Mouse (Mus musculus) cerebellum, adult 2 months (tissue): ENCODE data around the gene Olfr1390. TPM values are rescaled to one million over a fixed set of nuclear protein-coding genes. Genes with fewer than 3 reads are reported as not detected.
"Not testable (repeated sequence)": the region's sequence is repeated elsewhere in the genome, so short reads cannot be mapped to it uniquely, and the experiment has no call there.

Source experiments
- DNase-seq, 2 experiments: peaks; one replicate each; pipeline ENCODE4 v3.0.0; 2021
- H3K27ac ChIP-seq: fragments of 200-500 bp; 2 replicates; pipeline ENCODE4 v1.5.1; 2012; ENCODE audit warnings: low read length, control low read depth, inconsistent platforms; ENCODE audit not compliant: insufficient read depth
- H3K27me3 ChIP-seq: fragments of 200-500 bp; 2 replicates; pipeline ENCODE4 v1.6.1; 2012; ENCODE audit warnings: inconsistent platforms, mild to moderate bottlenecking, low read length, moderate library complexity; ENCODE audit not compliant: control insufficient read depth, insufficient read depth
- H3K4me1 ChIP-seq: fragments of 200-500 bp; 2 replicates; pipeline ENCODE4 v1.6.1; 2011; ENCODE audit warnings: low read length; ENCODE audit not compliant: control insufficient read depth, insufficient read depth
- H3K4me3 ChIP-seq: fragments of 200-500 bp; replicated peaks from 2 replicates; pipeline ENCODE3; 2011; ENCODE audit warnings: mild to moderate bottlenecking, low read depth, low read length, control low read depth; ENCODE audit not compliant: insufficient read depth
- CTCF ChIP-seq: fragments of 200-500 bp; IDR thresholded peaks from 2 replicates; pipeline ENCODE4 v1.5.1; 2011; ENCODE audit warnings: low read depth, mild to moderate bottlenecking, control low read depth, low read length, moderate library complexity, borderline replicate concordance; ENCODE audit not compliant: insufficient read depth
- POLR2A ChIP-seq: fragments of 200-500 bp; IDR thresholded peaks from 2 replicates; pipeline ENCODE4 v1.6.1; 2011; ENCODE audit warnings: low read length, control low read depth, borderline replicate concordance; ENCODE audit not compliant: insufficient read depth
- WGBS: fragments of 180-500 bp; shearing (Covaris S2); methylation state at CpG from one replicate; pipeline ENCODE4 v1.1.7; 2018; 5-methylcytosine and 5-hydroxymethylcytosine counted together
- polyA plus RNA-seq: library from polyadenylated mRNA; depleted of rRNA; stranded (reverse); fragments of >200 nt; gene quantifications from 2 replicates; pipeline ENCODE4 v1.2.3, GENCODE M21; 2012; rRNA removed

Gene Olfr1390
- polyA plus RNA-seq, 1 experiment = not detected

- H3K4me1 ChIP-seq = no peaks in the 10 kb centered on the region
- TF ChIP-seq POLR2A (no peak), CTCF (no peak)
- DNase-seq = no peak
- no peak overlapping the region for H3K4me3 ChIP-seq
- no peak overlapping the region for H3K27ac ChIP-seq
- H3K27me3 ChIP-seq = no peaks in the 10 kb centered on the region
Measured at GRCm38 (mm10) chr11:49383133-49383532, 48.1 kb downstream of the Olfr1390 start.

GRCm38 (mm10) chr11:49386118-49386517, 51.1 kb downstream of the Olfr1390 start:
- not testable (repeated sequence) for H3K27ac ChIP-seq, H3K4me3 ChIP-seq, H3K27me3 ChIP-seq, DNase-seq, H3K4me1 ChIP-seq
- 92% methylated on average over 7 of the region's 7 CpGs for WGBS

Other genes starting within 250 kb of the Olfr1390 start
- not detected in 2 replicates for gene Olfr1396, start 220.3 kb upstream of the Olfr1390 start, polyA plus RNA-seq
- gene Olfr1395, start 192.9 kb upstream of the Olfr1390 start, polyA plus RNA-seq = 0.11 TPM in 1 of 2 replicates, not detected in the other
- gene Olfr1394, start 180.8 kb upstream of the Olfr1390 start, polyA plus RNA-seq = not detected in 2 replicates
- 0.11 TPM in 1 of 2 replicates, not detected in the other for gene Btnl9, start 148.0 kb upstream of the Olfr1390 start, polyA plus RNA-seq
- 22.6 and 24.6 TPM in 2 replicates for gene Zfp62, start 131.9 kb upstream of the Olfr1390 start, polyA plus RNA-seq
- gene Mgat1, start 91.0 kb upstream of the Olfr1390 start, polyA plus RNA-seq = 56.4 and 61.2 TPM in 2 replicates
- 0.08 TPM in 1 of 2 replicates, not detected in the other for gene Olfr1393, start 56.9 kb upstream of the Olfr1390 start, polyA plus RNA-seq
- gene Olfr1392, start 49.9 kb upstream of the Olfr1390 start, polyA plus RNA-seq = 0.08 and 0.15 TPM in 2 replicates
- not detected in 2 replicates for gene Olfr10, start 30.4 kb upstream of the Olfr1390 start, polyA plus RNA-seq
- gene Olfr1391, start 12.4 kb upstream of the Olfr1390 start, polyA plus RNA-seq = not detected in 2 replicates
- not detected in 2 replicates for gene Olfr1389, start 87.9 kb downstream of the Olfr1390 start, polyA plus RNA-seq
- gene Olfr1388, start 101.4 kb downstream of the Olfr1390 start, polyA plus RNA-seq = 0.11 and 0.25 TPM in 2 replicates
- gene Olfr1387, start 120.2 kb downstream of the Olfr1390 start, polyA plus RNA-seq = not detected in 2 replicates
- not detected in 2 replicates for gene Olfr1386, start 129.9 kb downstream of the Olfr1390 start, polyA plus RNA-seq
- gene Olfr1385, start 153.9 kb downstream of the Olfr1390 start, polyA plus RNA-seq = 0.03 TPM in 1 of 2 replicates, not detected in the other
- gene Olfr1384, start 171.5 kb downstream of the Olfr1390 start, polyA plus RNA-seq = not detected in 2 replicates
- not detected in 2 replicates for gene Olfr1383, start 184.5 kb downstream of the Olfr1390 start, polyA plus RNA-seq
- gene Olfr1382, start 193.1 kb downstream of the Olfr1390 start, polyA plus RNA-seq = not detected in 2 replicates
- gene Olfr1381, start 208.3 kb downstream of the Olfr1390 start, polyA plus RNA-seq = not detected in 2 replicates
- not detected in 2 replicates for gene Olfr1380, start 221.7 kb downstream of the Olfr1390 start, polyA plus RNA-seq